Mouse (Mus musculus): ENCODE measurements around the gene Zfp423. TPM values are rescaled to one million over a fixed set of nuclear protein-coding genes. Genes with fewer than 3 reads are reported as not detected.

Gene Zfp423
- total RNA-seq, 1 experiment from 2014 or later: not detected

GRCm38 (mm10) chr8:87662307-87662771 lies 297.1 kb downstream of the Zfp423 start:
- no peak for ATAC-seq (ENCODE audit: extremely low read depth, insufficient number of reproducible peaks, low FRiP score, poor library complexity, severe bottlenecking)

DNA sequence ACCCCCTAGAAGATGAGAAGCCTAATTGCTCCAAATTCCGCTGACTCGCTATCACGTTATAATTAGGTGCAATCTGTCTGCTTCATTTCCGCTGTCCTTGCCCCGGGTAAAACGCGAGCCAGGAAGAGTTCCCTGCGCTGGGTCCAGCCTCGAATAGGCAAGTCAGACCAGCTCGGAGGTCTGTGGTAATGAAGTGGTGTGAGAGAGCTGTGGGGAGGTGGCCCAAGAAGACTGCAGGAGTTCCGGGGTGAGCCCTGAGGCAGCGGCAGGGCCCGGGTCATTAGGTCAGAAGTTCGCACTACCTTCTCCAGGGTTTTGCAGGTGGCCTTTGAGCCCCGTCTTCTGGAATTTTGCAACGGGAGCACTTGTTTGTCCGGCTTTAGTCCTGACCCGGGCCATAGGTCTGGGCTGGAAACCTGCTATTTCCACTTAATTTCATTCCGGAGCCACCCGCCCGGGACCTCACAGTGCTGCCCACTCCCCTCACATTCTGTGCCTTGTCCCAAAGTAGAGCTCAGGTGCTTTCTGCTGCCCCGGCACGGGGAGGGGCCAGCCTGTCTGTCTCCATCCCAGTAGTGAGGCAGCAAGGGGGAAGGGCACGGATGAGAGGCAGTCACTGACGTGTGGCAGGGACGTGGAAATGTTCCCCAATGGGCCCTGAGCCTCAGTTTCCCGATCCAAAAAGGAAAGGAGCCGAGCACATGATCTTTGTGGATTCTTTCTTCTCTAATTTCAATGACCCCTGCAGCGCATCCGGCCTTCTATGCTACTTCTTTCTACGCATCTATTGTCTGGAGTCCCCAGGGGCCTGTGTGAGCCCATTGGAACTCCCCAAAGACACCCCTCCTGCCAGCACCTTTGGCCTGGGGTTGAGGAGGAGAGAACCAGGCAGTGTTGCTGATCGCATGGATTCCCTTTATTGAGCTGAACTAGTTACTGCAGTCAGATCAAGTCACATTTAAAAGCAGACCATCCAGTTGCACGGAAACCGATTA lies 298.2 kb downstream of the Zfp423 start:
- no peak for ATAC-seq (ENCODE audit: extremely low read depth, insufficient number of reproducible peaks, low FRiP score, poor library complexity, severe bottlenecking)

DNA sequence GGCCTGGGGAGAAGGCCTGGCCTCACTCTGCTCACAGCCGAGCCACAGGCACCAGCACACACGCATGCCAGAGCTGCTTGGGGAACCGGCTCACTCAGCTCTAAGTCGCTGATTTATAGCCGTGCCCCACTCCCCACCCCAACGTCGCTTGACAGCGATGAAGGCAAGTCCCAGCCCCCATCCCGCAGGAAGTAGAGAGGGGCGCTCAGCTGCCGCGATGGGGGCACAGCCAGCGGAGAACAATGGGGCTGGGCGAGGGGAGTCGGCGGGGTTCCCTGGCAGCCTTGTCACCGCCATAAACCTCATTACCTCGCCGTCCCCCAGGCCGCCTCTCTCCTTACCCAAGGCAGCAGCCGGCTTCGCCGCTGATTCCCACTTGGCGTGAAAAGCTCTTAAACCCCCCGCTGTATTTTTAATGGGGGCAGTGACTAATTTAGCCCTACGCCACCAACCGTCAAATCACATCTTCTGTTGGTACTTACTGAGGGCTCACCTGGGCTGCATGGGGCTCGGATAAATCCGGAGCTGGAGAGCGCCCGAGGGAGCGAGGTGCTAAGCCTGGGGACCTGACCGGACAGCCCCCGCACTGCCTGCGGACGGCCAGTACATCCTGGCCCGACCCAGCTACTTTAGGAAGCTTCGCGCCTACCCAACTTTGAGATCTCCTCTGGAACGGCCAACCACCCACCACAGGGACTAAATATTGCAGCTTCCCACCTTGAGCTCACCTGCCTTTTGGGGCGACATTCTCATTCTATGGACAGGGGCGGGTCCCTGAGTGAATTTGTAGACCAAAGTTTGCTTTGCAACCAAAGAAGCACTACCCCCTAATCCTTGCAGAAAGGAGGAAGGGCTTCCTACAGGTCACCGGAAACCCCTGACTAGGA lies 299.1 kb downstream of the Zfp423 start:
- no peak for ATAC-seq (ENCODE audit: extremely low read depth, insufficient number of reproducible peaks, low FRiP score, poor library complexity, severe bottlenecking)

GRCm38 (mm10) chr8:87657488-87657887 lies 301.9 kb downstream of the Zfp423 start:
- ATAC-seq (ENCODE audit: extremely low read depth, insufficient number of reproducible peaks, low FRiP score, poor library complexity, severe bottlenecking): no peak

DNA sequence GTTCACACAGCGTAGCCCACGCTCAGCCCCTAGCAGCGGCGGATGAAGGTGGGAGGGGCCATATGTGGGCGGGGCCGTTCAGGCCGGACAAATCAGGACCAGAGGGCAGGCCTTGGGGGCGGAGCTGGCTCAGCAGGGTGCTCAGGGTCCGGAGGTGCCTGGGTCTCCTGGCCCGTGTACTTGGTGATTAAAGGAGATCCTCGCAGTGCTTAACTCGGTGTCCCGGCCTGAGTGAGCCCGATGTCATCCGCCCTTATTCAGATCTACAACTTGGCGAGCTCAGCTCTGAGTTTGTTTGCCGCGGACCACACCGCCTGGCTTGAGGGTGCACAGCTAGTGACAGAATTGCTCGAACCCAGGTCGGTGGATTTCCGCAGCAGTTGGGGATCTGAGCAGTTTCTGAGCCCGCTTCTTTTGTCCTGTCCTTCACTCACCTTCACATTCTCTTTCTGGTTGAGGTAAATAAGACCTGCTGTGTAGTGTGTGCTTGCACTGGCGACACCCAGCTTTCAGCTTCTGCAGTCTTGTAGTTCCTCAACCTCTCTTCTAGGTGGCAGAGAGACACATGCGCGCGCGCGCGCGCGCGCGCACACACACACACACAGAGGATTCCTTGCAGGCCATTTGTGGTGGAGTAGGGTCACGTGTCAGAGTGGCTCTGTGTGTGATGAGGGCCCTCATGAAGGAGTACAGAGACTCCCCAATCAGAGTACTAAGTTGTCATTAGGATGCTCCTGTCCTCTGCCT lies 302.7 kb downstream of the Zfp423 start:
- ATAC-seq (ENCODE audit: extremely low read depth, insufficient number of reproducible peaks, low FRiP score, poor library complexity, severe bottlenecking): peak; percentile 56; the same call in 1 of the 2 replicates

- ATAC-seq (ENCODE audit: extremely low read depth, insufficient number of reproducible peaks, low FRiP score, poor library complexity, severe bottlenecking): no peak
Observed at GRCm38 (mm10) chr8:87655946-87656345, 303.4 kb downstream of the Zfp423 start.

- ATAC-seq (ENCODE audit: extremely low read depth, insufficient number of reproducible peaks, low FRiP score, poor library complexity, severe bottlenecking): no peak
Observed at GRCm38 (mm10) chr8:87647781-87648180, 311.6 kb downstream of the Zfp423 start.

GRCm38 (mm10) chr8:87645829-87646483 lies 313.4 kb downstream of the Zfp423 start:
- ATAC-seq (ENCODE audit: extremely low read depth, insufficient number of reproducible peaks, low FRiP score, poor library complexity, severe bottlenecking): no peak; the same call in 1 of the 2 replicates

- ATAC-seq (ENCODE audit: extremely low read depth, insufficient number of reproducible peaks, low FRiP score, poor library complexity, severe bottlenecking): no peak
Observed at GRCm38 (mm10) chr8:87645371-87645770, 314.0 kb downstream of the Zfp423 start.

DNA sequence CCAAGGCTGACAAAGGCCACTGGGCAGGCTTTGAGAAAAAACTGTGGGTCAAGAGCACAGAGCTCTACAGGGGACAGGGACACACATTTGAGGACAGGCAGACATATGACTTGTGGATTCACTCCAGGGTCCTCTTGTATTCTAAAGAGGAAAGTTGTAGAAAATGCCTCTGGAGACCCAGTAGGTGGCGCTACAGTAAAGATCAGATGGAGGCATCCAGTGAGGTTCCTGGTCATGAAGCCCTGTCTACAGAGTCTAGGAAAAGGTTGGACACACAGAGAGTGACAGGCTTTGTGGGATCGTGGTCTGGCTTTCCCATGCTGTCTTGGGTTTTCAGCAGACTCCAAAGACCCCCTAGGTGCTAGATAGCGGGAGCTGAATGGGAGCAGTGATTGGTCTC lies 318.5 kb downstream of the Zfp423 start:
- no peak for ATAC-seq (ENCODE audit: extremely low read depth, insufficient number of reproducible peaks, low FRiP score, poor library complexity, severe bottlenecking)

GRCm38 (mm10) chr8:87636226-87636742 lies 323.1 kb downstream of the Zfp423 start:
- ATAC-seq (ENCODE audit: extremely low read depth, insufficient number of reproducible peaks, low FRiP score, poor library complexity, severe bottlenecking): no peak

DNA sequence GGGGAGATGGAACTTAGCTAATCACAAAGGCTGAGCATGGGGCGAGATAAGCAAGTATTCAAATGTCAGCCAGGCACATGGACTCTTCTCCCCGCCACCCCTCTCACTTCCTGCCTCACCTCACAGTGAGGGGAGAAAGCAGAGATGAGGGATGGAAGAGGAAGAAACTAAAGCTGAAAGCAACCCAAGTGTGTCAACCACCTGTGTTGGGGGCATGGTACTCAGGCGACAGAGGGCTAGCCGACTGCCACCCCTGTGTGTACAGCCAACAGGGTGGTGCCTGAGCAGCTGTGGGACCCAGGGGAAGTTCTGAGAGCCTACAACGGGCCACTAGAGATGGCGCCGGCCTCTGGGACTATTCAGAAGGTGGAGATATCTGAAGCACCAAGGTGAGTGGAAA lies 327.6 kb downstream of the Zfp423 start:
- no peak for ATAC-seq (ENCODE audit: extremely low read depth, insufficient number of reproducible peaks, low FRiP score, poor library complexity, severe bottlenecking)

GRCm38 (mm10) chr8:87629656-87630055 lies 329.7 kb downstream of the Zfp423 start:
- no peak for ATAC-seq (ENCODE audit: extremely low read depth, insufficient number of reproducible peaks, low FRiP score, poor library complexity, severe bottlenecking)

- ATAC-seq (ENCODE audit: extremely low read depth, insufficient number of reproducible peaks, low FRiP score, poor library complexity, severe bottlenecking): no peak
Observed at GRCm38 (mm10) chr8:87621181-87621580, 338.2 kb downstream of the Zfp423 start.

DNA sequence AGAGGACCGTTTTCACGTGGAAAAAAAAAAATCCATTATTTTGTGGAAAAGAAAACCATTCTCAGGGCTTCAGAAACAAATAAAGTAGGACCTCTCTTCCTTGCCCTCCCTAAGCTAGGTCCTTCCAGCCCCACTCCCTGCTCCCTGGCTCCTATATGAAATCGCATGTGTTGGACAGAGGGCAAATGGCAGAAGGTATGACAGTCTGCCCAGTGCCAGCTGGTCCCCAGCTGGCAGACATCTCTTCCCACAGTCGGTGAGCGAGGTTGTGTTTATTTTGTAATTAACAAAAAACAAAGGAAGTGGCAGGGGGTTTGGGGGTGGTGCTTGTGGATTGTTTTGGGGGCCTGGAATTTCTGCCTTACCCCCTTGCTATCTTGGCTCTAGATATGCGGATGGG lies 339.2 kb downstream of the Zfp423 start:
- ATAC-seq (ENCODE audit: extremely low read depth, insufficient number of reproducible peaks, low FRiP score, poor library complexity, severe bottlenecking): no peak

- no peak for ATAC-seq (ENCODE audit: extremely low read depth, insufficient number of reproducible peaks, low FRiP score, poor library complexity, severe bottlenecking)
Observed at GRCm38 (mm10) chr8:87619529-87619928, 339.9 kb downstream of the Zfp423 start.

DNA sequence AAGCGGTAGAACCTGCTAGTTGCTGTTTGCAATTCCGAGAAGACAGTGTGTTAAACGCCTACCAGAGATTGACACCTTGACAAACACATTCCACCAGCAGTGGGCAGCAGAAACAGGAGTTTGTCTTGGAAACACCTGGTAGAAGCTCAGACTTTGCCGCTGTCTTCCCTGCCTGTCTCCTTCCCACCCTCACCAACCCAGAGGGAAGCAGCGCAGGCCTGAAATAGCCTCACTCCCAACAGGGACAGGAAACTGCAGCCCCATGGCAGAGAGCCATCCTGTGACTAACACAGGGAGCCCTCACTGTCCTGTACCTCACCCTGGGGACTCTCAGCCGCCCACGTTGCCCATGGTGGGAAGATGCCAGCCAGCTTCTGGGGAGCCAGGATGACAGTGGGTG lies 340.3 kb downstream of the Zfp423 start:
- no peak for ATAC-seq (ENCODE audit: extremely low read depth, insufficient number of reproducible peaks, low FRiP score, poor library complexity, severe bottlenecking)

DNA sequence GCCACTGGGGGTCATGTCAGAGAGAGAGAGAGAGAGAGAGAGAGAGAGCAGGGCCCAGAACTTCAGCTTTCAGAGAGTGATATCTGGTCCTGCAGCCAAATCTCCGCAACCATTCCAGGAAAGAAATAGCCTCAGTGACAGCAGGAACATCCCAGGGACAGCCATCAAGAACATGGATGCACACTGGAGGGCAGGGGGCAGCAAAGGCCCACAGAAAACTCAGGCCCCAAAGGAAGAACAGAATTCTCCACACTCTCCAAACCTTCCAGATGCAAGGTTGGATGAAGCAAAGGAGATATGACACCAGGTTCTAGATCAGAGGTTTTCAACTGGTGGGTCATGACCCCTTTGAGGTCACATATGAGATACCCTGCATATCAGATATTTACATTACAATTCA lies 345.7 kb downstream of the Zfp423 start:
- no peak for ATAC-seq (ENCODE audit: extremely low read depth, insufficient number of reproducible peaks, low FRiP score, poor library complexity, severe bottlenecking)

Data from neutrophil, adult 5-6 weeks (primary cell).